Mouse (Mus musculus) limb, embryonic 11.5 days (tissue): ENCODE measurements around the gene Dbndd2. TPM values are rescaled to one million over a fixed set of nuclear protein-coding genes. Genes with fewer than 3 reads are reported as not detected.
A peak's percentile ranks its signal among the peaks of the same experiment; 100 is the strongest.

Source experiments
- ATAC-seq: fragments of 200-750 bp; cut with Nextera tagmentation; 2 replicates; pipeline ENCODE4 v1.8.0; 2017; ENCODE audit warnings: low read depth; ENCODE audit not compliant: insufficient number of reproducible peaks, low FRiP score, low TSS enrichment
- DNase-seq: peaks from one replicate; pipeline ENCODE4 v3.0.0-alpha.2; 2015; ENCODE audit warnings: low spot score
- H3K27ac ChIP-seq: fragments of 300-500 bp; sonication (generic); replicated peaks from 2 replicates; pipeline ENCODE4 v1.5.1; 2014; ENCODE audit warnings: low read depth, mild to moderate bottlenecking, low read length
- H3K27me3 ChIP-seq: fragments of 300-500 bp; sonication (generic); 2 replicates; pipeline ENCODE4 v1.6.1; 2014; ENCODE audit warnings: mild to moderate bottlenecking, low read length, mixed read lengths; ENCODE audit not compliant: control insufficient read depth, insufficient read depth
- H3K36me3 ChIP-seq: fragments of 300-500 bp; sonication (generic); 2 replicates; pipeline ENCODE4 v1.6.1; 2014; ENCODE audit warnings: mild to moderate bottlenecking, low read length, moderate library complexity, mixed read lengths; ENCODE audit not compliant: control insufficient read depth, insufficient read depth
- H3K4me1 ChIP-seq: fragments of 300-500 bp; sonication (generic); 2 replicates; pipeline ENCODE4 v1.6.1; 2014; ENCODE audit warnings: low read length, mixed read lengths; ENCODE audit not compliant: control insufficient read depth, insufficient read depth
- H3K4me2 ChIP-seq: fragments of 300-500 bp; sonication (generic); 2 replicates; pipeline ENCODE4 v1.6.1; 2014; ENCODE audit warnings: low read depth, mild to moderate bottlenecking, moderate library complexity; ENCODE audit not compliant: severe bottlenecking
- H3K4me3 ChIP-seq: fragments of 300-500 bp; sonication (generic); 2 replicates; pipeline ENCODE4 v1.5.1; 2014; ENCODE audit warnings: low read depth, low read length
- H3K9ac ChIP-seq: fragments of 300-500 bp; sonication (generic); 2 replicates; pipeline ENCODE4 v1.6.1; 2014; ENCODE audit warnings: mild to moderate bottlenecking, low read length
- H3K9me3 ChIP-seq: fragments of 300-500 bp; sonication (generic); 2 replicates; pipeline ENCODE4 v1.6.1; 2016; ENCODE audit warnings: low read length; ENCODE audit not compliant: control insufficient read depth
- WGBS: fragments of 180-500 bp; shearing (Covaris S2); extraction: QIAGEN DNeasy Blood & Tissue Kit; methylation state at CpG from one replicate; pipeline ENCODE4 v1.1.7; 2014; 5-methylcytosine and 5-hydroxymethylcytosine counted together
- polyA plus RNA-seq: library from polyadenylated mRNA; unstranded; fragments of >200 nt; fragmentation: Nextera tagmentation; extraction: Ambion mirVana; gene quantifications from 2 replicates; pipeline ENCODE4 v1.2.1, GENCODE M21; 2014

Dbndd2 gene
- polyA plus RNA-seq, 1 experiment from 2014 or later, result 1.3 TPM

DNA sequence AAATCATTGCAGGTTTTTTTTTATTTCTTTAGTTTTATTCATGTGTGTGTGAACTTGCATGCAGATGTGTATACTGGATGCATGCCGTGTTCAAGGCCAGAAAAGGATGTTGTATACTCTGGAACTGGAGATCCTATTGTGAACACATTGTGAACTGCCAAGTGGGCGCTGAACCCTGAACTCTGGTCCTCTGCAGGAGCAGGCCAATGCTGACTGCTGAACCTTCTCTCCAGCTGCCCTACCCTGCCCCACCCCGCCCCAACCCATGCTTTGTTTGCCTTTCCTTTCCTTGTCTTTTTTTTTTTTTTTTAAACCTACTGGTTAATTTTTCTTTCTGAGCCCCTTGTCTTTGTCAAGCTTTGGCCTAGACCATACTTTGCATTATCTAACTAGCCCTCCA is 29.0 kb downstream of the Dbndd2 start:
- Histone ChIP-seq H3K4me3 (no peak overlapping the region), H3K9me3 (no peaks in the 10 kb centered on the region), H3K9ac (no peak overlapping the region), H3K27ac (no peak overlapping the region), H3K27me3 (no peaks in the 10 kb centered on the region), H3K36me3 (no peaks in the 10 kb centered on the region), H3K4me2 (no peak overlapping the region), H3K4me1 (no peaks in the 10 kb centered on the region)
- DNase-seq, result no peak
- no peak for ATAC-seq
- 84% methylated on average over 3 of the region's 3 CpGs for WGBS

GRCm38 (mm10) chr2:164515897-164516296 is 30.0 kb downstream of the Dbndd2 start:
- H3K9me3 ChIP-seq, result no peaks in the 10 kb centered on the region
- DNase-seq (no peak), ATAC-seq (no peak)
- H3K27ac ChIP-seq, result no peak overlapping the region
- H3K9ac ChIP-seq, result no peak overlapping the region
- no peaks in the 10 kb centered on the region for H3K36me3 ChIP-seq
- 84% methylated on average over 9 of the region's 9 CpGs for WGBS
- H3K4me1 ChIP-seq, result no peaks in the 10 kb centered on the region
- H3K4me2 ChIP-seq, result no peak overlapping the region
- H3K27me3 ChIP-seq, result no peaks in the 10 kb centered on the region
- H3K4me3 ChIP-seq, result no peak overlapping the region

GRCm38 (mm10) chr2:164516592-164516991 is 30.7 kb downstream of the Dbndd2 start:
- Histone ChIP-seq H3K36me3 (no peaks in the 10 kb centered on the region), H3K4me3 (no peak overlapping the region), H3K4me1 (no peaks in the 10 kb centered on the region), H3K9me3 (no peaks in the 10 kb centered on the region), H3K9ac (no peak overlapping the region), H3K27ac (no peak overlapping the region), H3K4me2 (no peak overlapping the region), H3K27me3 (no peaks in the 10 kb centered on the region)
- no peak for ATAC-seq
- 95% methylated on average over 11 of the region's 11 CpGs for WGBS
- no peak for DNase-seq

DNA sequence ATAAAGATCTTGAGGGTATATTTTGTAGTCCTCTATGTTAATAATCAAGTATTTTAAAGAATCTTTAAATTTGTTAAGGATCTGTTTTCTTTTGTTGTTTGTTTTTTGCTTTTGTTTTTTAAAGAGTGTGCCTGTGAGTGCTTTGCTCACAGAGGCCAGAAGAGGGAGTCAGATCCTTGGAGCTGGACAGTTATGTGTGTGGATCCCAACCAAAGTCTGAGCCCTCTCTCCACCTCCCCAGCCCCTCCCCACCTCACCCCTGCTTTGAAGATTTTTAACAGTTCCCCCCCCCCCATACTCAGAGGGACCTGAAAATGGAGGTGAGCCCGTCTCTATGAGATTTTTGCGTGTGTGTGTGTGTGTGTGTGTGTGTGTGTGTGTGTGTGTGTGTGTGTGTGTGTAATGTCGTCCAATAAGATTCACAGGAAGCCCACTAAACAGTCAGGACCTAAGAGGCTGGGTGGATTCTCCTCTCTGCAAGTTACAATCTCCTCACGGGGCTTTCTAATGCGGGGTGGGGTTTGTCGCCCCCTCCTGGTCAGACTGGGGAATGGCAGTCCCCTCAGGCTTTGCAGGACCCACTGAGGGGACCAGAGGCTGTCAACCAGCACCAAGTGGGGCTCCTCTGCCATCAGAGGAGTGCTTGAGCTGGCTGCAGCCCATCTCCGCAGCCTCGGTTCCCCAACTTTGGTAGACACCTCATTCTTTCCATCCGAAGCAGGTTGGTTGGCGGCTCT is 31.7 kb downstream of the Dbndd2 start:
- Histone ChIP-seq H3K27me3 (no peaks in the 10 kb centered on the region), H3K36me3 (no peaks in the 10 kb centered on the region), H3K4me2 (no peak overlapping the region), H3K4me1 (0 out of 2 replicates have a peak, but pooled peaks cover 3% of the 10 kb centered on the region), H3K4me3 (no peak overlapping the region), H3K27ac (no peak overlapping the region), H3K9ac (no peak overlapping the region), H3K9me3 (no peaks in the 10 kb centered on the region)
- 31% methylated on average over 10 of the region's 10 CpGs for WGBS
- ATAC-seq (no peak), DNase-seq (peak; percentile 65)

DNA sequence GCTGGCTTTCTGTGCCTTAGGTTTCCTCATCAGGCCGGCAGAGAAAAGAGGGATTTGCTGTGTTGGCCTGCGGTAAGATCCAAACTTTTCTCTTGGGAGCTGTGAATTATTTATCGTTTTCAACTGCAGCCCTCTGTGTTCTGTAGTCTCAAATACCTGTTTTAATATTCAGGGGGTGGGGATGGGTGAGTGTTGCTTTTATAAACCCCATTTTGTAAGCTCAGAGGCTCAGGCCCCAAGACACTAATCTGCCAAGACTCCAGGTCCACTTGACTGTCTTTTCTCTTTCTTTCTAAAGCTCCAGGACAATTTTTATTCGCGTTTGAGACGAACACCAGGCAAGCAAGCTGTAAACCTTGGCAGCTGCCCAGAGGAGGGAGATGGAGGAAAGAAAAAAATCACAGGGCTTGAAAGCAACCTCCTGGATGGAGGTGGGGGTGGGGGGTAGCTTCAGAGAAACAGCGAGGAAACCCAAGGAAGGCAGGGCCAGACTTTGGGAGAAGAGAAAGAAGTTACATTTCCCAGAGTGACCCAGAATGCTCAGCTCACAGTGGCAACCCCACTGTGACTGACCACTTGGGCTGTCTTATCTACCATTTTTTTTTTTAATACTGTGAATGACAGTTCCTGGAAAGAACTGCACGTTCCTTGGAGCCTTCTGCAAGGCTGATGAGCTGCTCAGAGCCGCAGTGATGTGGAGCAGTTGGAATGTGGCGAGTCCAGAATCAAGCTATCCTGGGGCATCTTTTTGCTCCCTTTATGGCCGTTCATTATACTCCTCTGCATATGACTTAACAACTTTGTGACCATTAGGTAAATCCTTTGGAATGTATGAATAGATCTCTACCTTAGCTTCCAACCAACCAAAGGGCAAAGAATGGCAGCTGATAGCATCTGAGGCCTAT is 32.6 kb downstream of the Dbndd2 start:
- Histone ChIP-seq H3K9me3 (no peaks in the 10 kb centered on the region), H3K4me3 (no peak overlapping the region), H3K4me1 (0 out of 2 replicates have a peak, but pooled peaks cover 3% of the 10 kb centered on the region), H3K27ac (no peak overlapping the region), H3K4me2 (no peak overlapping the region), H3K27me3 (no peaks in the 10 kb centered on the region), H3K9ac (no peak overlapping the region), H3K36me3 (no peaks in the 10 kb centered on the region)
- ATAC-seq (no peak), DNase-seq (no peak)
- WGBS, result 54% methylated on average over 11 of the region's 11 CpGs

DNA sequence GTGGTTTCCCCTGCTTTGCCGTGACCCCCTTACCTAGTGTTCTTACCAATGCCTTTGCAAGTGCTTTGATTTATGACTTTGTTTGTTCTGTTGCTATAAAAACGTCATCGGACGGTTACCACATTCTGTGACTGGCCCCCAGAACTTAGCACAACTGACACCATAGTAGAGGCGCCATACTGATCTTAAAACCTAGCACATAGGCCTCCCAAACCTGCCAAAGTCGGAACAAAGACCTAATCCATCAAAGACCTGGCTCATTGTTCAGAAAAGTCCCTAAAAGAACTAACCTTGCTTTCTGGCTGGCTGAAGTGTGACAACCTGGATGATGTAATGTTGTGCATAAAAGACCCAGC is 33.2 kb downstream of the Dbndd2 start:
- no peak overlapping the region for H3K27ac ChIP-seq
- ATAC-seq, result no peak

GRCm38 (mm10) chr2:164520782-164521181 is 34.9 kb downstream of the Dbndd2 start:
- no peak overlapping the region for H3K27ac ChIP-seq
- 15% methylated on average over 3 of the region's 3 CpGs for WGBS
- no peaks in the 10 kb centered on the region for H3K36me3 ChIP-seq
- H3K27me3 ChIP-seq, result no peaks in the 10 kb centered on the region
- no peak; the same call in 1 of the 2 replicates for ATAC-seq
- H3K4me1 ChIP-seq, result 0 out of 2 replicates have a peak, but pooled peaks cover 3% of the 10 kb centered on the region
- no peak overlapping the region for H3K9ac ChIP-seq
- H3K9me3 ChIP-seq, result no peaks in the 10 kb centered on the region
- no peak overlapping the region for H3K4me2 ChIP-seq
- no peak overlapping the region for H3K4me3 ChIP-seq
- peak; percentile 53 for DNase-seq

More for the DNA sequence above, 33.2 kb downstream of the Dbndd2 start:
- no peaks in the 10 kb centered on the region for H3K9me3 ChIP-seq
- no peak overlapping the region for H3K4me3 ChIP-seq
- 51% methylated on average over 6 of the region's 6 CpGs for WGBS
- H3K36me3 ChIP-seq, result no peaks in the 10 kb centered on the region
- H3K27me3 ChIP-seq, result no peaks in the 10 kb centered on the region
- no peak overlapping the region for H3K4me2 ChIP-seq
- DNase-seq, result no peak
- H3K4me1 ChIP-seq, result 0 out of 2 replicates have a peak, but pooled peaks cover 3% of the 10 kb centered on the region
- no peak overlapping the region for H3K9ac ChIP-seq

DNA sequence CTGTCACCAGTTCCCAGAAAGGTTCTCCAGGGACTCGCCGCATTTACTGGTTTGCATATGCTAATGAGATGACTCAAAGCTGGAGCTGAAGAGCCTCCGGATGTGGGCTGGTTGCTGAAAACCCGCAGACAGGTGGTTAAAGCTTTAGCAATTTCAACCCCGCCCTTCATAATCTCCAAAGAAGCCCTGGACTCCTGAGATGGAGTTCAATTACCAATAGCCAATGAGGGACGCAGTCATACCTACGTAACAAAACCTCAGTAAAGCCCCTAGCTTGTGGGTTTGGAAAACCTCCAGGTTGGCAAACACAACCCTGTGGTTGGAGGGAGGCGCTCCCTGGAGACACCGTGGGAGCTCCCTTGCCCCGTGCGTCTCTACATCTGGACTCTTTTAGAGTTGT is 35.9 kb downstream of the Dbndd2 start:
- no peak for DNase-seq

More for the DNA sequence above, 35.9 kb downstream of the Dbndd2 start:
- ATAC-seq, result no peak
- H3K9ac ChIP-seq, result no peak overlapping the region
- no peak overlapping the region for H3K27ac ChIP-seq
- H3K4me2 ChIP-seq, result no peak overlapping the region
- no peaks in the 10 kb centered on the region for H3K36me3 ChIP-seq
- H3K27me3 ChIP-seq, result no peaks in the 10 kb centered on the region
- H3K4me3 ChIP-seq, result no peak overlapping the region
- 0 out of 2 replicates have a peak, but pooled peaks cover 3% of the 10 kb centered on the region for H3K4me1 ChIP-seq
- no peaks in the 10 kb centered on the region for H3K9me3 ChIP-seq
- 18% methylated on average over 11 of the region's 11 CpGs for WGBS
